Mouse (Mus musculus) kidney, embryonic 16.5 days (tissue): ENCODE data around the gene Ankrd33b. TPM values are rescaled to one million over a fixed set of nuclear protein-coding genes. Genes with fewer than 3 reads are reported as not detected.

ENCODE experiments used
- polyA plus RNA-seq: library from polyadenylated mRNA; unstranded; fragments of >200 nt; fragmentation: Nextera tagmentation; extraction: Ambion mirVana; gene quantifications from 2 replicates; pipeline ENCODE4 v1.2.1, GENCODE M21; 2015

Gene Ankrd33b
- polyA plus RNA-seq, 1 experiment from 2014 or later = 8.5 TPM

Other genes with a start within 250 kb of the Ankrd33b start
- 78.3 and 89.7 TPM in 2 replicates for gene Dap, start 143.4 kb downstream of the Ankrd33b start, polyA plus RNA-seq
- gene Ropn1l, start 86.0 kb upstream of the Ankrd33b start, polyA plus RNA-seq = 3.7 and 4.3 TPM in 2 replicates
- 37.4 and 37.7 TPM in 2 replicates for gene March6, start 163.3 kb upstream of the Ankrd33b start, polyA plus RNA-seq
- 21.3 and 22.6 TPM in 2 replicates for gene Cmbl, start 197.7 kb upstream of the Ankrd33b start, polyA plus RNA-seq
- gene Cct5, start 234.1 kb upstream of the Ankrd33b start, polyA plus RNA-seq = 556 and 574 TPM in 2 replicates
- gene Fam173b, start 234.1 kb upstream of the Ankrd33b start, polyA plus RNA-seq = 14.2 and 14.8 TPM in 2 replicates